Mouse (Mus musculus): ENCODE results near the gene 0610030E20Rik. TPM values are rescaled to one million over a fixed set of nuclear protein-coding genes. Genes with fewer than 3 reads are reported as not detected.

The 0610030E20Rik gene
- polyA plus RNA-seq, 1 experiment from 2014 or later: 27.4 TPM

- peaks cover 23% of the 10 kb centered on the region for H3K36me3 ChIP-seq
- peaks cover 74% of the 10 kb centered on the region for H3K4me1 ChIP-seq
- peak overlapping the region; percentile 18; the same call in 1 of the 2 replicates for H3K4me2 ChIP-seq
- no peak overlapping the region for H3K4me3 ChIP-seq
- 41% methylated on average over 5 of the region's 5 CpGs for WGBS
- ATAC-seq (ENCODE audit: borderline replicate concordance, extremely low read depth, low FRiP score, low TSS enrichment): no peak
- peak overlapping the region; percentile 83 for H3K27ac ChIP-seq
- no peaks in the 10 kb centered on the region for H3K27me3 ChIP-seq
- H3K9ac ChIP-seq: no peak overlapping the region
- H3K9me3 ChIP-seq: no peaks in the 10 kb centered on the region
Measured at GRCm38 (mm10) chr6:72352636-72353405, 5.7 kb downstream of the 0610030E20Rik start.

- H3K4me2 ChIP-seq: peak overlapping the region; percentile 16; the same call in 1 of the 2 replicates
- peaks cover 28% of the 10 kb centered on the region for H3K36me3 ChIP-seq
- H3K27me3 ChIP-seq: no peaks in the 10 kb centered on the region
- H3K4me3 ChIP-seq: no peak overlapping the region
- H3K27ac ChIP-seq: peak overlapping the region; percentile 83
- WGBS: 73% methylated on average over 1 of the region's 1 CpGs
- no peak for ATAC-seq (ENCODE audit: borderline replicate concordance, extremely low read depth, low FRiP score, low TSS enrichment)
- no peaks in the 10 kb centered on the region for H3K9me3 ChIP-seq
- H3K9ac ChIP-seq: no peak overlapping the region
- peaks cover 62% of the 10 kb centered on the region for H3K4me1 ChIP-seq
Measured at GRCm38 (mm10) chr6:72354025-72354424, 6.9 kb downstream of the 0610030E20Rik start.

GRCm38 (mm10) chr6:72355066-72355911 is 8.2 kb downstream of the 0610030E20Rik start, which contains the start of gene Tmem150a:
Gene Tmem150a, plus strand, starts transcription at chr6:72355447.
- peak within 1 kb of the TSS; percentile 60 for H3K9ac ChIP-seq
- H3K4me2 ChIP-seq: peak within 1 kb of the TSS; percentile 97
- no peaks in the 10 kb centered on the region for H3K27me3 ChIP-seq
- H3K36me3 ChIP-seq: peaks cover 25% of the 10 kb centered on the region
- peak within 1 kb of the TSS; percentile 83 for H3K27ac ChIP-seq
- no peaks in the 10 kb centered on the region for H3K9me3 ChIP-seq
- peak within 1 kb of the TSS; percentile 62 for H3K4me3 ChIP-seq
- peaks cover 61% of the 10 kb centered on the region for H3K4me1 ChIP-seq
- under 1% methylated on average over 69 of the region's 71 CpGs for WGBS
- peak; percentile 89 for ATAC-seq (ENCODE audit: borderline replicate concordance, extremely low read depth, low FRiP score, low TSS enrichment)

GRCm38 (mm10) chr6:72356001-72356532 is 8.9 kb downstream of the 0610030E20Rik start:
- H3K4me3 ChIP-seq: peak overlapping the region; percentile 62
- H3K9ac ChIP-seq: peak overlapping the region; percentile 60
- no peak for ATAC-seq (ENCODE audit: borderline replicate concordance, extremely low read depth, low FRiP score, low TSS enrichment)
- peaks cover 22% of the 10 kb centered on the region for H3K36me3 ChIP-seq
- no peaks in the 10 kb centered on the region for H3K27me3 ChIP-seq
- WGBS: 37% methylated on average over 7 of the region's 8 CpGs
- H3K4me2 ChIP-seq: peak overlapping the region; percentile 97
- H3K4me1 ChIP-seq: peaks cover 65% of the 10 kb centered on the region
- H3K9me3 ChIP-seq: no peaks in the 10 kb centered on the region
- 0 out of 2 replicates have a peak overlapping the region, but pooled peaks have one; percentile 41 for H3K27ac ChIP-seq

GRCm38 (mm10) chr6:72357164-72358079 is 10.3 kb downstream of the 0610030E20Rik start:
- ATAC-seq (ENCODE audit: borderline replicate concordance, extremely low read depth, low FRiP score, low TSS enrichment): no peak
- no peaks in the 10 kb centered on the region for H3K9me3 ChIP-seq
- H3K27me3 ChIP-seq: no peaks in the 10 kb centered on the region
- H3K27ac ChIP-seq: no peak overlapping the region
- no peak overlapping the region for H3K4me2 ChIP-seq
- peaks cover 22% of the 10 kb centered on the region for H3K36me3 ChIP-seq
- no peak overlapping the region for H3K4me3 ChIP-seq
- peaks cover 60% of the 10 kb centered on the region for H3K4me1 ChIP-seq
- H3K9ac ChIP-seq: no peak overlapping the region
- WGBS: 58% methylated on average over 5 of the region's 5 CpGs

- no peak overlapping the region for H3K9ac ChIP-seq
- H3K27me3 ChIP-seq: no peaks in the 10 kb centered on the region
- no peak overlapping the region for H3K4me2 ChIP-seq
- H3K4me3 ChIP-seq: no peak overlapping the region
- H3K27ac ChIP-seq: no peak overlapping the region
- ATAC-seq (ENCODE audit: borderline replicate concordance, extremely low read depth, low FRiP score, low TSS enrichment): no peak
- 90% methylated on average over 6 of the region's 10 CpGs for WGBS
- peaks cover 22% of the 10 kb centered on the region for H3K36me3 ChIP-seq
- no peaks in the 10 kb centered on the region for H3K9me3 ChIP-seq
- peaks cover 58% of the 10 kb centered on the region for H3K4me1 ChIP-seq
Measured at GRCm38 (mm10) chr6:72358086-72358764, 11.1 kb downstream of the 0610030E20Rik start.

- no peak for ATAC-seq (ENCODE audit: borderline replicate concordance, extremely low read depth, low FRiP score, low TSS enrichment)
- Histone ChIP-seq H3K4me3 (no peak overlapping the region), H3K9me3 (no peaks in the 10 kb centered on the region), H3K4me1 (peaks cover 53% of the 10 kb centered on the region), H3K27ac (no peak overlapping the region), H3K9ac (no peak overlapping the region), H3K4me2 (no peak overlapping the region), H3K27me3 (no peaks in the 10 kb centered on the region), H3K36me3 (peaks cover 22% of the 10 kb centered on the region)
- WGBS: 63% methylated on average over 2 of the region's 2 CpGs
Measured at GRCm38 (mm10) chr6:72359343-72359742, 12.2 kb downstream of the 0610030E20Rik start.

GRCm38 (mm10) chr6:72359891-72360598 is 12.9 kb downstream of the 0610030E20Rik start:
- no peak for ATAC-seq (ENCODE audit: borderline replicate concordance, extremely low read depth, low FRiP score, low TSS enrichment)
- H3K4me1 ChIP-seq: peaks cover 46% of the 10 kb centered on the region
- H3K36me3 ChIP-seq: peaks cover 22% of the 10 kb centered on the region
- peak overlapping the region; percentile 71; the same call in 1 of the 2 replicates for H3K9ac ChIP-seq
- H3K4me2 ChIP-seq: peak overlapping the region; percentile 72
- H3K27me3 ChIP-seq: no peaks in the 10 kb centered on the region
- 64% methylated on average over 11 of the region's 11 CpGs for WGBS
- H3K9me3 ChIP-seq: no peaks in the 10 kb centered on the region
- no peak overlapping the region for H3K27ac ChIP-seq
- H3K4me3 ChIP-seq: 0 out of 2 replicates have a peak overlapping the region, but pooled peaks have one; percentile 6

GRCm38 (mm10) chr6:72360599-72360935 is 13.4 kb downstream of the 0610030E20Rik start:
- Histone ChIP-seq H3K27me3 (no peaks in the 10 kb centered on the region), H3K9ac (peak overlapping the region; percentile 71; the same call in 1 of the 2 replicates), H3K27ac (no peak overlapping the region), H3K9me3 (no peaks in the 10 kb centered on the region), H3K4me2 (peak overlapping the region; percentile 72), H3K4me1 (peaks cover 45% of the 10 kb centered on the region), H3K4me3 (peak overlapping the region; percentile 77; the same call in 1 of the 2 replicates), H3K36me3 (peaks cover 22% of the 10 kb centered on the region)
- 38% methylated on average over 7 of the region's 7 CpGs for WGBS
- ATAC-seq (ENCODE audit: borderline replicate concordance, extremely low read depth, low FRiP score, low TSS enrichment): no peak

GRCm38 (mm10) chr6:72361121-72361551 is 14.0 kb downstream of the 0610030E20Rik start:
- peak overlapping the region; percentile 29; the same call in 1 of the 2 replicates for H3K27ac ChIP-seq
- peaks cover 22% of the 10 kb centered on the region for H3K36me3 ChIP-seq
- H3K4me2 ChIP-seq: peak overlapping the region; percentile 72
- peaks cover 39% of the 10 kb centered on the region for H3K4me1 ChIP-seq
- no peaks in the 10 kb centered on the region for H3K9me3 ChIP-seq
- no peaks in the 10 kb centered on the region for H3K27me3 ChIP-seq
- peak overlapping the region; percentile 77 for H3K4me3 ChIP-seq
- H3K9ac ChIP-seq: peak overlapping the region; percentile 71
- 38% methylated on average over 5 of the region's 5 CpGs for WGBS
- ATAC-seq (ENCODE audit: borderline replicate concordance, extremely low read depth, low FRiP score, low TSS enrichment): no peak

Data from lung, embryonic 15.5 days (tissue).